Mouse (Mus musculus) layer of hippocampus, adult 9-11 months (tissue): ENCODE results near the gene Samd8.

Experiments used
- DNase-seq: peaks from one replicate; pipeline ENCODE4 v3.0.0; 2022

Gene Samd8

DNA sequence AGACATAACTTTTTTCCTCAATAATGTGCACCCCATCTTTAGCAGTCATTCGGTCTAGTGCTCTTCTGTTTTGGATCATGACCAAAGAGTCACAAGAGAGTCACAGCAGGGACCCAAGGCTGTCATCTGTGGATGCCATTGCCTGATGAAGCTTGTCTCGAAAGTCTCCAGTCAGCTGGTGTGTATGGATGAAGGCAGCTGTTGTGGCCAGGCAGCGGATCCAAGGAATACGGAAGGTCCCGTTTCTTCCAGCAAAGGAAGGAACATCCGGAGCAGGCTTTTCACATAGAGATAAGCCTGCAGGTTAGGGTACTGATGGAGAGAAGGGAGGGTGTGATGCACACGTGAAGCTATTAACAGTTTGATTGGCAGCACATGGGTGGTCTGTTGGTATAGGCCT, 51.3 kb downstream of the Samd8 start:
- no peak for DNase-seq

DNA sequence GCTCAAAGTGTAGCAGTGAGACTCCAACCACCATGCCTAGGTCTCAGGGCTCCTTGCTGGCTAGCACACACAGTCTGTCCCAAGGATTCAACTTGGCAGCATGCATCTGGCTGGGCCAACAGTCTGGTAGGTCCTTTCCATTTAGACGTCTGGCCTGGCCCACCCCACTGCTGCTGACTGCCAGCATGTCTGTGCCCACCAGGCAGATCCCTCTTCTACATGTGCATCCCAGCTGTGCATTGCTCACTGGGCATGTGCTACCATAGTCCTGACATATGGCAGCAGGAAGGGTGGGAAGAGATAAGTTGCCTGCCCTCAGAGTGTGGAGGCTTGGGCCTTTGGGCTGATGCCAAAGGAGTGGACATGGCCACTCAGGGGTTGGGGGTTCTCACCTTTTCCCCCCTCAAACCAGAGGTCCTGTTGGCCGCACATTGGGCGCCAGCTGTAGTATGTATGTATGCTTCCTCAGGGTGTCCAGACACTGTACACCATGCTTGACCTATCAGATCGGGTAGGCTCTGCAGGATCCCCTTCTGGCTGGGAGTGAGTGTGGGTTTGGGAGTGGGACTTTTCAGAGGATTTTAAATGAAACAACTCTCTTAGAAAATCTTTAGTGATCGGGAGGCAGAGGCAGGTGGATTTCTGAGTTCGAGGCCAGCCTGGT, 52.3 kb downstream of the Samd8 start:
- DNase-seq, result no peak

DNA sequence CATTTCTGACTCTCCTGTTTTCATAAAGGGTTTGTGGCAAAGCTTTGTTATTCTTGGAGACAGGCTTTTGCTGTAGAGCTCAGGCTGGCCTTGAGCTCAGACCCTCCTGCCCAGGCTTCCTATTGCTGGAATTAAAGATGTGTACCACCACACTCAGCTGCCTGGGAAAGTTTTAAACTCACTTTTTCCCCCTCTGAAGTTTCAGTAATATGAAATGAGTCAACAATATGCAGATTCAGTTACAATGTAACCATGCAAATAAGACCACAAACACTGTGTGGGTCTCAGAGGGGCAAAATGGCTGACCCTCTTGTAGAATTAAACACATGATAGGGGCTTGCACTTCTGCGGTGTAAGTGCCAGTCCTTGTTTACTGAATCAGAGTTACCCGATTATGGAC, 55.9 kb downstream of the Samd8 start:
- DNase-seq, result no peak

DNA sequence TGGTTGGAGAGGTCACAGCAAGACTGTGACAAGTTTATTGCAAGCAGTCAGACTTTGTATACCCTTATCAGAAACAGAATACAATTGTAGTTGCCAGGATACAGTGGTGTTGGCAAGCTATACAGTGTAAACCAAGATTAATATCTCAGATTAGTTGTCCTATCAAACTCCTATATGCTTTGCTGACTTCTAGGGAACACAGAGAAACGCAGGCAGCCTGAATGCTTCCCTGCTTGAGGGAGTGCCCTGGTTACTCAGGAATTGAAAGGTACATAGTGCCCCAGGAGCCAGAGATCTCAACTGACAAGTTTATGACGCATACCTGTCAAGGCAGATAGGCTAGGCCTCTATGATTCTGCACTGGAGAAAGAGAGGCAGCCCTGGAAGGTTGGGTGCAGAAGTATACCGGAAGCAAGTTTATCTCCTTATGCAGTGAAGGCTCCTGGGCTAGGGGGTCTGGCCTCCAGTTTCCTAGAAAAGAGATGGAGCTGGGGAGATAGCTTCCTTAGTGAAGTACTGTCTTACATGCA, 56.4 kb downstream of the Samd8 start:
- no peak for DNase-seq

DNA sequence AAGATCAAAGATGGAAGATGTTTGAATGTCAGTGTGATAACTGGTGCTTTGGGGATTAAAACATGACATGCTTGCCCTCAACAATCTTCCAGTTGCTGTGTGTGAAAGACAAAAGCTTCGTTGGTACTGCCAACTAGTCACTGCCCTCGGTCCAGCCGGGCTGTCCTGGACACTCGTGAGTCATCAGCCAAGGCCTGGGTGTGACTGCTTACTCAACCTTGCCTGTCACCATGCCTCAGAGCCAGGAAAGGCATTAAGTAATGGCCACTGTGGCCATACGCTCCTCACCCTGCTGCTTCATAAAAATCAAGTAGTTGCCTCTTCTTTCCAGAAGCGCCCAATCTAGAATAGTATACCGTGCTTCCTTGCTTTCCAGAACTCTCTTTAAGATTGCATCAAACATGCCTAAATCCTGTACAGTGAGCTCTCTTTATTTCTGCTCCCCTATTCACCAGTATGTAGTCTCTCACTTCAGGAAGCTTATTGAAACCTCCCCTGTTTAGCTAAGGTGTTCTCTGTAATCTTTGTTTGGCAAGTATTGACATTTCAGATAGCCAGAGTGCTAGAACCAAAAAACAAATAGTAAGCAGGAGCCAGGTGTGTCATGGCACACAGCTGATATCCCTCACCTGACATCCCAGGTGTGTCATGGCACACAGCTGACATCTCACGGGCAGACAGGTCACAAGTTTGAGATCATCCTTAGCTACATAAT, 58.0 kb downstream of the Samd8 start:
- no peak for DNase-seq

DNA sequence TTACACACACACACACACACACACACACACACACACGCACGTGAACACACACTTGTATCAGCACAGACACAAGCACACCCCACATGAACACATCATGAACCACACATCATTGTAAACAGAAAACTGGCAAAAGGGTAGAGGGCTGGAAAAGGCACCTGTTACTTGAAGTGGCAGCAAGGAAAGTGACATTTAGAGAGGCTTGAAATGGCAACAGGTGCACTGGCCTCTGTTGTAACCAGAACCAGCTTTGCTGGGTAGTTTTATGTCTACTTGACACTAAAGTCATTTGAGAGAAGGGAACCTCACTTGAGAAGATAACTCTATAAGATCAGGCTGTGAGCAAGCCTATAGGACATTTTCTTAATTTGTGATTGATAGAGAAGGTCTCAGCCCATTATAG, 59.1 kb downstream of the Samd8 start:
- no peak for DNase-seq

DNA sequence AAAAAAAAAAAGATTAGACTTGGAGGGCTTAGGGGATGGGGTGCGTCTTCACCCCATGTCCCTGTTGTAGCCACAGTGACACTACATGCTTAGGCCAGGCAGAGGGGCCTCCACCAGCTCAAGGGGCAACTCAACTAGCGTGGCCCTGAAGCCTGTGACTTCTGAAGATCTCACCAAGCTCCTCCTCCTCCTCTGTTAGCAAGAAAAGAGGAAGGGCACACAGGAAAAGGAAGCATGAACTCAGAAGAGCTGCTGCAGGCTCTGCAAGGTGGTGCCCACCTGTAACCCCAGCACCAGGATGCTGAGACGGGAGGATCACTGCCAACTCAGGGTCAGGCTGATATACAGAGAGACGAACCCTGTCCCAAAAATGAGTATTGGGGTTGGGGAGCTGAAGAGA, 61.0 kb downstream of the Samd8 start:
- no peak for DNase-seq

DNA sequence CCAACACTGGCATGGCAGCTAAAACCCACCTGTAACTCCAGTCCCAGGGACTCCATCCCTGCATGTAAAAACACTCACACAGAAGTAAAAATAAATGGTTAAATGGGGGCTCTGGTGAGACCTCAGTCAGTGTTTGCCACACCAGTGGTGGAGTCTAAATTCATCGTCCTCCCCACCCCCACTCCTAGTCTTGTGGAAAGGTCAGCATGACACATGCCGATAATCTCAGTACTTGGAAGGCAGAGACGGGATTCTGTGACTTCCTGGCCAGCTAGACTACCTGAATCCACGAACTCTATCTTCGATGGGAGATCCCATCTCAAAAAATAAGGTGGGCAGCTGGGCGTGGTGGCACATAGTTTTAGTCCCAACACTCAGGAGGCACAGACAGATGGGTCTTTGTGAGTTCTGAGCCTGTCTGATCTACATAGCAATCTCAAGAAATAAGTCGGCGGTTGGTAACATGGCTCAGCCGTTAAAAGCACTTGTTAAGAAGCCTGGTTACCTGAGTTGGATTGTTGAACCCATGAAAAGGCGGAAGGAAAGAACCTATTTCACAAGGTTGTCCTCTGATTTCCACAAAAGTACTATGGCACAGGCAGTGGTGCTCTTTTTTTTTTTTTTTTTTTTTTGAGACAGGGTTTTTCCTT, 61.5 kb downstream of the Samd8 start:
- no peak for DNase-seq

DNA sequence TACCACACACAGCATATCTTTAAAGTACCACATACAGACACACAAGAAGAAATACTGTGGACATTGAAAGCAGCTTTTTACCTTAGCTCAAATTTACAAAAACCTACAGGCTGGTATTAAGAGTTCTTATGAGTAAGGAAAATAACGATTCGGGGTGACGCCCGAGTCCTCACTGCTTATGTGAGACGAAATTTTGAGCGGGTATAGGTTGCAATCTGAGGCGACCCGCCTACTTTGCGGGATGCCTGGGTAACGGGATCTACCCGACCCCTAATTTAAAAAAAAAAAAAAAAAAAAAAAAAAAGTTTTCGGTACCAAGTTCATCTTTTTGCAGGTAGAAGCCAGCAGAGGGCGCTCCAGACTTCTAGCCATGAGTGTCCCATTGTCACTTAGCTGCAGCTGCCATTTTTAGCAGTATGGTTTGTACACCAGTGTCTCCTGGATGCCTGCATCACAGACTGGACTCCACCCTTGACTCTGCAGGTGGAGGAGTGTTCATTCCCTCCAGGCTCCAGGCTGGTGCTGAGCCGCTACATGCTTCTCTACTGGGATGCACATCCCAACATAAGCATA, 62.3 kb downstream of the Samd8 start:
- DNase-seq, result peak; percentile 77

DNA sequence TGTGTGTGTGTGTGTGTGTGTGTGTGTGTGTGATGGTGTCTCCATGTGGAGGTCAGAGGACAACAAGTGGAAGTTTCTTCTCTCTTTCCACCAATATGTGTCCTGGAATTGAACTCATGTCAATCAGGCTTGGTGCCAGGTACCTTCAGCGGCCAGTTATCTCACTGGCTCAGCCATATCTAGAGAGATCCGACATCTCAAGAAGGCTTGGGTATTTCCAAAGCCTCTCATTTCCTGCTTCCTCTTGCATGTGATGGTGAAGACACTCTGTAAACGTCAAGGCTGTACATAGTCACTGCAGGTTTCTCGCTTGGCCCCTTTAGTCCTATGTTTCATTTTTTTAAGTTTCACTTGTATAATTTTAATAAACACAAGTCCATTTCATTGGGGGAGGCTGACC, 62.9 kb downstream of the Samd8 start:
- DNase-seq, result no peak

DNA sequence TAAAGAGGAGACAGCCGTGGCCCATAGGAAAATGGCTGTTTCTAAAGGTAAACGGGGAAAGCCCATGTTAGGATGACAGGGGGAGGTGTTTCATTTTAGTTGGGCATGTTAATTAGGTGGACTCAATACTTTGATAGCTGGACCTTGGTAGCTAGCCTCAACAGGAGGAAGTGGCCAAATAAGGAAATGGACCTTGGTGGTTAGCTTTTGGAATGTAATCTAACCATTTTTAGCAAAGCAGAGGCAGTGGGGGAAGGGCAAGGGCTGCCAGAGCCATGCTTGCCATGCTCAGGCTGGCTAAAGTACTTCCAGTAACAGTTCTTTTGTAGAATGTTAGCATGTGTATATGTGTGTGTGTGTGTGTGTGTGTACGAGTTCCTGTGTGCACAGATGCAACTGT, 63.5 kb downstream of the Samd8 start:
- peak; percentile 73 for DNase-seq

DNA sequence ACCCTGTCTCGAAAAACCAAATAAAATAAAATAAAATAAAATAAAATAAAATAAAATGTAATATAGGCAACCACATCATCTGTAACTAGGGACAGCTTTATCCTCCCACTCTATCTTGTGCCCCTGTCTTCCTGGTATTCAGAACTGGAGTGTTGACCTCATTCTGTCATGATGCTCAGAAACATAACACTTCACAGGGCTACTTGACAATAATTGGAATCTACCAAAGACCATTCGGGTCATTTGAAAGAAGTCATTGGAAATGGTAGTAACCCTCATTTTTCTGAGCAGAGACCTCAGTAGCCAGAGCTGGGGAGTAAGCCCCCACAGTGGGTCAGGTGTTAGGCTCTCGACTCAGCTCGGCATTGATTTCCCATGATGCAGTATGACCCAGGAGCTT, 64.3 kb downstream of the Samd8 start:
- no peak for DNase-seq

DNA sequence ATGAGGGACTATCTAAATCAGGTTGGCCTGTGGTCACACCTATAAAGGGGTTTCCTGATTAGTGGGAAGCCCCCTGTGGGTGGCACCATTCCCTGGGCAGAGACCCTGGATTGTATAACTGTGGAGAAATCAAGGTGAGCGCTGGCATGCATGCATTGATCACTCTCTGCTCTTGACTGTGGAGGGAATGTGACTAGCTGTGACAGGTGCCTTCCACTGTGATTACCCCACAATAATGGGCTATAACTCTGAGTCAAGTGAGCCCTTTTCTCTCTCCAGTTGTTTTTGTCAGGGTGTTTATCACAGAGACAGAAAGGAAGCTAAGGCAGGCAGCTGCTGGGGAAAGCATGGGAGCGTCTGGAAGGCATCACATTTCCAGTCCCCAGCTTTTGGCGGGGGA, 65.9 kb downstream of the Samd8 start:
- no peak for DNase-seq

DNA sequence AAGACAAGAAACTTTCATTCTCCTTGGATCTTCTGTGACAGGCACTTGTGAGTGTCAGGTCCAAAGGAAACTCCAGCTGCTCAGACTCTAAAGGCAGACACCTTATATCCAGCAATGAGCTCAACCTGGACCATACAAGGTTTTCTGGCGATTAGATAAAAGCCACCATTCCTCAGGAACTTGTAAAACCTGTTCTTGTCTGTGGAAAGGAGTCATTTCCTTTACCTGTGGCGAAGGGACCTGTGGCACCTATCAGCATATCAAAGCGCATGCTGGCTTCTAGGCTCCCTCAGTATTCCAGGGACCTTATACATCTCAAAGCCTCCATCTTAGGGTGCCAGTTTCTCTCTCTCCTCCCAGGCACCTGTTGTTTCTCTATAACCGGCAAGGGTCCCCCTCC, 67.1 kb downstream of the Samd8 start:
- DNase-seq, result no peak

DNA sequence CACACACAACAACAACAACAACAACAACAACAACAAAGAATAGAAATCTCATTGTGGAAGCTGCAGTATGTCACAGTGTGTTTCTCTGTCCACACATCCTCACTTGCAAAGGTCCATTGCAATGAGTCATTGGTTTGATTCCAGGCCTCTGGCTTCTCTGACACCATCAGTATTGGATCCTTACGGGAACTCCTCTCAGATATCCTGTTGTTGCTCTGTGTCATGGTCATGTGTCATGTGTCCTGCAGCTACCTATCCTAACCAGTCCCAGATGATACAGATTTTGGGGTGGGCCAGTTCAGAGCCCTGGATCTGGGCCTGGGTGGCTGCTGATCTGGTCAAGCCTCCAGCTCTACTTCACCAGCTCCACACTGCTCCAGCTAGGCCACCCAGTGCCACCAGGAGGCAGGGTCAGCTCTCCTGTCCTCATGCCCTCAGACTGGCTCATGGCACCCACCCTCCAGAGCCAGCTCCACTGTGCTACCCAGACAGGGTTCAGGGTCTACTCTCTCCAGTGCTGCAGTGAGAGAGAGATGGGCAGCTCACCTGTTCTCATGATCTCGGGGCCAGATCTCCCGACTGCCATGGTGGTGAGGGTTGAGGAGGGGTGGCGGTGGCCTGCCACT, 70.7 kb downstream of the Samd8 start:
- DNase-seq, result no peak

DNA sequence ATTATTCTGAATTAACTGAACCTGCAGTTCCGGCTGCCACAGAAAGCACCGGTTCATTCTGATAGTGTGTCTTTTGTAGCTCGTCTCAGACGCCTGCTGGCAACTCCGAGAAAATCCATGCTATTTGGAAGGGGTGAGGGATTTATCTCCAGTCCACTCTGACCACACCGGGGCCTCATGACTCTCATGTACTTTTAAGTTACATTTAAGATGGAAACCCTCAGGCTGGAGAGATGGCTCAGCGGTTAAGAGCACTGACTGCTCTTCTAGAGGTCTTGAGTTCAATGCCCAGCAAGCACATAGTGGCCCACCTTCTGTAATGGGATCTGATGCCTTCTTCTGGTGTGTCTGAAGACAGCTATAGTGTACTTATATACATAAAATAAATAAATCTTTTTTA, 72.0 kb downstream of the Samd8 start:
- DNase-seq, result no peak

DNA sequence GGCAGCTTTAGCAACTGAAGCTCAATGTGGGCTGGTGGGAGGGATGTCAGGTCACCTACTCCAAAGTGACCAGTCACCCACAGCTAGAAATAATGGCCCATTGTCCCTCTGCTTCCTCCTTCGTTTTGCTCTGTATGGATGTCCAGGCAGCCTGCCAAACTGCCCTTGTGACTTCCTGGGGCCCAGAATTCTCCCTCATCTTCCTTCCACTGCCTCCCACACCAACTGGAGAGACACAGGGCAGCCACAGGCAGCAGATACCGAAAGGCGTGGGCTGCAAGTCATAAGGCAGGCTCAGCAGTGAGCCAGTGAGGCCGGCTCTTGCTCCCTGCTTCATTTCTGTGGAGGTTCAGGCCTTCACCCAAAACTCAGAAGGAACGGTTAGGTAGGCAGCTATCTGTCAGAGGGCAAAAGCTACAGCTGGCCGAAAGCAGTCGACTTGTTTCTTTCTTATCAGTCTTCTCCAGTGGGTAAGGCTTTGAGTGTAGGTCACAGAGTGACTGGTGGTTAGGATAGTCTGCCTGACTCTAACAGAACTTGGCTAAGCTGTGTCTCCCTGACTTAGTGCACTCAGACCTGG, 72.6 kb downstream of the Samd8 start:
- DNase-seq, result peak; percentile 94

DNA sequence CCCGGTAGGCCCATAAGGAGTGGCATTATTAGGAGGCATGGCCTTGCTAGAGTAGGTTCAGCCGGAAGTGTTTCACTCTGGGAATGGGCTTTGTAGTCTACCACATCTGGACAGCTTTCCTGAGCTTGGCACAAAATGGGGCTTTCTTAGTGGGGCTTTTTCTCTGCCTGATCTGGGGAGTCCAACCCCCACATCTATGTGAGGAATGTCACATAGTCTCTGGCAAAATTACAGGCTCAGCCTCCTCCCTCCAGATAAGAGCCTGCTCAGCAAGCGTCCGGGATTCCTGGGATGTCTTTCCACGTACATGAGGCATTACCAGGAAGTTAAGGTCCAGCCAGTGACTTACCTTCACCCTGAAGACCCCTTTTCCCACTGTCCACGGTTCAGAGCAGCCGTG, 73.6 kb downstream of the Samd8 start:
- no peak for DNase-seq

DNA sequence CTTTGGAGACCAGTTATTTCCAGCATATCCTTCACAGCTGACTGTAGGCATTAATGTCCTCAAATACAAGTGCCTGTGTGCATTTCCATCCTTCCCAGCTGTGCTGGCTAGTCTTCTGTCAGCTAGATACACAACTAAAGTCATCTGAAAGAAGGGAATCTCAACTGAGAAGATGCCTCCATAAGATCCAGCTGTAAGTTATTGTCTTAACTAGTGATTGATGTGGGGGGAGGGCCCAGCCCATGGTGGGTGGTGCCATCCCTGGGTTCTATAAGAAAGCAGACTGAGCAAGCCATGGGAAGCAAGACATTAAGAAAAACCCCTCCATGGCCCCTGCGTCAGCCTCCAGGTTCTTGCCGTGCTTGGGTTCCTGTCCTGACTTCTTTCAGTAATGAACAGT, 74.6 kb downstream of the Samd8 start, which contains the start of gene Vdac2:
Vdac2 (plus strand) TSS at position 301 of the 400 bp plus-strand sequence.
- DNase-seq, result no peak

DNA sequence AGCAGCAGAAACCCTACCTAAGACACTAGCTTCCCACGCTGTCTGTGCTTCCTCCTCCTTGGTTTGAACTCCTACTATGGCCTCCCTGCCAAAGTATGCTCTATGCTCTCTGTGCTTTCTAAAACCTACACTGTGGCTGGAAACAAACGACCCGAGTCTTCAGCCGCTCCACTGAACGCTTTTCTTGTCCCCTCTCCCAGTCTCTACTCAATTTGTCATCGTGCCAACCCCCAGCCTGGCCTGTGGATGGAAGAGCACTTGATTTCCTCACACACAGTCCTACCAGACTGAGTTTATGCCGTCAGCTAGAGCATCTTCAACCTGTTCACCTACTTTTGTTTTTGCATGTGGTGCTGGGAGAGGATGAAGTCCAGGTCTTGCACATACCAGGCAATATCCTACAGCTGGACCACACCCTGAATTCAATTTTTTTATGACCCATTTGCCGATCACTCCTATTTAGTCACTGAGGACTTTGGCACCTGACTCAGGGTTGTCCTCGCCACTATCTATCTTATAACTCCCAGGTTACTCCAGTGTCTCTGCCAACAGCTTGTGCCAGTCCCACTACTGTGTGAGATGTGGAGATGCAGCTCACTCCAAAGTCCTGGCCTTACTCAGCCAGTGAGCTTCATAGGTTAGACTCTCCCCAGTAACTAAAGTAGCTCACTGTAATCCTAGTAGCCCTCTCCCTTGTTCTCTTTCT, 75.6 kb downstream of the Samd8 start:
- no peak for DNase-seq

DNA sequence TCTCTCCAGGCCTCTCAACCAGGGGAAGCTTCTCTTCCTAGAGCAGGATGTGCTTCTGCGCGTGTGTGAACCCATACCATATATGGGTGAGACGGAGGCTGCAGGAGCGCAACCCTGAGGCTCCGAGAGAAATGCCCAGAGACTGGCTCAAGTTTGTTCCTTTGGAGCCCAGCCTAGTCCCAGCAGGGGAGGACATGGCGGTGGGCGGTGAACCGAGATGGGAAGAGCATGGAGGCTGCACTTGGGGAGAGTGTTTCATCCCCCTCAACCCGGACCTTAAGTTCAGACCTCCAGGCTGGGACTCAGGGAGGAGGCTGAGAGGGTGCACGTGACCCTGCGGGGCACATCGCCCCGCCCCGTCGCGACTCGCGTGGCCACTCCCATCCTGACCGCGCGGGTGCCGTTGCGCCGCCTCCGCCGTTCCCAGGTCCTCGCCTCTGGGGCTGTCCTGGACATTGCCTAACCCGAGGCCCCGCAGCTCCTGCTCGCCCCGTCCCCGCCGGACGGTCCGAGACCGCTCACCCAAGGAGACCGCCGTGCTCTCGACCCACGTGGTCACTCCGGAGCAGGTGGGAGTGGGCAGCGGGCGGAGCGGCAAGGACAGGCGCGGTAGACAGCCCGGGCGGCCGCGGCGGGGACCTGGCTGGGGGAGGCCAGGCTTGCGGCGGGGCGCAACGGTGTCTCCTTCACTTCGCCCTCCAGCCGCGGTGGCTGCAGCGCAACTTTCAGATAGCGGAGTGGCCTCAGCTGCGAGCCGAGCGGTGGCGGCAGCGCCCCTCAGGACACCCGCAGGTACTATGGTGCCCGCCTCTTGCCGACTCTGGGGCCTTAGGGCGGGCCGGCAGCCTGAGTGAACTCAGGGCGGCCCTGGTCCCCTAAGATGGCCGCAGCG, 80.8 kb downstream of the Samd8 start:
- DNase-seq, result peak; percentile 96
